Mouse (Mus musculus) hindbrain, embryonic 10.5 days (tissue): Measurements from ENCODE around the gene Arhgef26. TPM values are rescaled to one million over a fixed set of nuclear protein-coding genes. Genes with fewer than 3 reads are reported as not detected.

Experiments used
- DNase-seq: peaks from one replicate; pipeline ENCODE4 v3.0.0-alpha.2; 2017; ENCODE audit warnings: low spot score
- H3K27ac ChIP-seq: fragments of 300-500 bp; sonication (generic); 2 replicates; pipeline ENCODE4 v1.5.1; 2016; ENCODE audit warnings: mild to moderate bottlenecking, moderate library complexity
- H3K27me3 ChIP-seq: fragments of 300-500 bp; sonication (generic); 2 replicates; pipeline ENCODE4 v1.6.1; 2016; ENCODE audit warnings: mild to moderate bottlenecking; ENCODE audit not compliant: poor library complexity, insufficient read depth, severe bottlenecking
- H3K36me3 ChIP-seq: fragments of 300-500 bp; sonication (generic); 2 replicates; pipeline ENCODE4 v1.6.1; 2016; ENCODE audit warnings: mild to moderate bottlenecking, moderate library complexity
- H3K4me1 ChIP-seq: fragments of 300-500 bp; sonication (generic); replicated peaks from 2 replicates; pipeline ENCODE4 v1.6.1; 2016; ENCODE audit warnings: mild to moderate bottlenecking
- H3K4me3 ChIP-seq: fragments of 300-500 bp; sonication (generic); 2 replicates; pipeline ENCODE4 v1.5.1; 2016; ENCODE audit warnings: mild to moderate bottlenecking, moderate library complexity
- H3K9me3 ChIP-seq: fragments of 300-500 bp; sonication (generic); 2 replicates; pipeline ENCODE4 v1.6.1; 2016; ENCODE audit warnings: mild to moderate bottlenecking, moderate library complexity
- WGBS: fragments of 180-500 bp; shearing (Covaris S2); methylation state at CpG from one replicate; pipeline ENCODE4 v1.1.7; 2016; 5-methylcytosine and 5-hydroxymethylcytosine counted together
- polyA plus RNA-seq: library from polyadenylated mRNA; unstranded; fragments of >200 nt; fragmentation: Nextera tagmentation; extraction: Ambion mirVana; gene quantifications from 2 replicates; pipeline ENCODE4 v1.2.1, GENCODE M21; 2016

The Arhgef26 gene
- 8.8 and 10.9 TPM in 2 replicates for polyA plus RNA-seq

- Histone ChIP-seq H3K9me3 (no peaks in the 10 kb centered on the region), H3K36me3 (no peaks in the 10 kb centered on the region), H3K27me3 (peaks cover 38% of the 10 kb centered on the region), H3K4me3 (peak within 1 kb of the TSS; percentile 79), H3K27ac (peak within 1 kb of the TSS; percentile 87), H3K4me1 (peaks cover 36% of the 10 kb centered on the region)
- no peak for DNase-seq
- 79% methylated on average over 3 of the region's 3 CpGs for WGBS
Measured at GRCm38 (mm10) chr3:62338044-62338443, at the start of gene Arhgef26. TSS of gene Arhgef26 (plus strand) at chr3:62338344.

GRCm38 (mm10) chr3:62310493-62310892 is 27.7 kb upstream of the Arhgef26 start:
- Histone ChIP-seq H3K4me3 (no peak overlapping the region), H3K4me1 (no peaks in the 10 kb centered on the region), H3K27me3 (no peaks in the 10 kb centered on the region), H3K9me3 (no peaks in the 10 kb centered on the region), H3K36me3 (no peaks in the 10 kb centered on the region), H3K27ac (no peak overlapping the region)
- DNase-seq: no peak
- WGBS: 91% methylated on average over 3 of the region's 3 CpGs

GRCm38 (mm10) chr3:62311224-62311623 is 26.9 kb upstream of the Arhgef26 start:
- Histone ChIP-seq H3K4me1 (no peaks in the 10 kb centered on the region), H3K27me3 (no peaks in the 10 kb centered on the region), H3K36me3 (no peaks in the 10 kb centered on the region), H3K9me3 (no peaks in the 10 kb centered on the region), H3K4me3 (no peak overlapping the region), H3K27ac (no peak overlapping the region)
- DNase-seq: no peak
- WGBS: 90% methylated on average over 5 of the region's 5 CpGs

GRCm38 (mm10) chr3:62324708-62325107 is 13.4 kb upstream of the Arhgef26 start:
- WGBS: 65% methylated on average over 1 of the region's 1 CpGs
- Histone ChIP-seq H3K36me3 (no peaks in the 10 kb centered on the region), H3K9me3 (no peaks in the 10 kb centered on the region), H3K4me3 (no peak overlapping the region), H3K27ac (no peak overlapping the region), H3K4me1 (no peaks in the 10 kb centered on the region), H3K27me3 (no peaks in the 10 kb centered on the region)
- no peak for DNase-seq

GRCm38 (mm10) chr3:62327903-62328302 is 10.2 kb upstream of the Arhgef26 start:
- H3K27me3 ChIP-seq: no peaks in the 10 kb centered on the region
- DNase-seq: no peak
- H3K4me3 ChIP-seq: no peak overlapping the region
- no peaks in the 10 kb centered on the region for H3K4me1 ChIP-seq
- H3K36me3 ChIP-seq: no peaks in the 10 kb centered on the region
- 58% methylated on average over 2 of the region's 2 CpGs for WGBS
- H3K27ac ChIP-seq: no peak overlapping the region
- no peaks in the 10 kb centered on the region for H3K9me3 ChIP-seq

GRCm38 (mm10) chr3:62338461-62338853 is 313 bp downstream of the Arhgef26 start:
- Histone ChIP-seq H3K9me3 (no peaks in the 10 kb centered on the region), H3K36me3 (0 out of 2 replicates have a peak, but pooled peaks cover under 1% of the 10 kb centered on the region), H3K27me3 (peaks cover 38% of the 10 kb centered on the region), H3K4me1 (peaks cover 36% of the 10 kb centered on the region), H3K27ac (peak overlapping the region; percentile 87), H3K4me3 (peak overlapping the region; percentile 79)
- 1% methylated on average over 17 of the region's 17 CpGs for WGBS
- DNase-seq: no peak

- peak overlapping the region; percentile 87 for H3K27ac ChIP-seq
- H3K36me3 ChIP-seq: 0 out of 2 replicates have a peak, but pooled peaks cover 6% of the 10 kb centered on the region
- peak; percentile 78 for DNase-seq
- H3K9me3 ChIP-seq: no peaks in the 10 kb centered on the region
- H3K4me3 ChIP-seq: peak overlapping the region; percentile 79
- peaks cover 38% of the 10 kb centered on the region for H3K27me3 ChIP-seq
- WGBS: under 1% methylated on average over 68 of the region's 68 CpGs
- H3K4me1 ChIP-seq: peaks cover 36% of the 10 kb centered on the region
Measured at GRCm38 (mm10) chr3:62338854-62339515, 841 bp downstream of the Arhgef26 start.

GRCm38 (mm10) chr3:62339516-62340051 is 1.4 kb downstream of the Arhgef26 start:
- peak overlapping the region; percentile 87 for H3K27ac ChIP-seq
- peak overlapping the region; percentile 79 for H3K4me3 ChIP-seq
- H3K9me3 ChIP-seq: no peaks in the 10 kb centered on the region
- peaks cover 38% of the 10 kb centered on the region for H3K27me3 ChIP-seq
- WGBS: under 1% methylated on average over 53 of the region's 53 CpGs
- DNase-seq: peak; percentile 72
- H3K36me3 ChIP-seq: 0 out of 2 replicates have a peak, but pooled peaks cover 8% of the 10 kb centered on the region
- peaks cover 36% of the 10 kb centered on the region for H3K4me1 ChIP-seq

GRCm38 (mm10) chr3:62340154-62340760 is 2.1 kb downstream of the Arhgef26 start:
- no peaks in the 10 kb centered on the region for H3K9me3 ChIP-seq
- peaks cover 38% of the 10 kb centered on the region for H3K27me3 ChIP-seq
- DNase-seq: no peak
- H3K36me3 ChIP-seq: 0 out of 2 replicates have a peak, but pooled peaks cover 8% of the 10 kb centered on the region
- H3K4me3 ChIP-seq: peak overlapping the region; percentile 79
- H3K27ac ChIP-seq: peak overlapping the region; percentile 87
- H3K4me1 ChIP-seq: peaks cover 36% of the 10 kb centered on the region
- 4% methylated on average over 16 of the region's 16 CpGs for WGBS

GRCm38 (mm10) chr3:62340861-62341260 is 2.7 kb downstream of the Arhgef26 start:
- DNase-seq: no peak

GRCm38 (mm10) chr3:62341496-62342205 is 3.5 kb downstream of the Arhgef26 start:
- DNase-seq: no peak
- peaks cover 34% of the 10 kb centered on the region for H3K27me3 ChIP-seq
- H3K9me3 ChIP-seq: no peaks in the 10 kb centered on the region
- no peak overlapping the region for H3K27ac ChIP-seq
- H3K36me3 ChIP-seq: 0 out of 2 replicates have a peak, but pooled peaks cover 8% of the 10 kb centered on the region
- WGBS: 17% methylated on average over 3 of the region's 3 CpGs
- H3K4me3 ChIP-seq: 0 out of 2 replicates have a peak overlapping the region, but pooled peaks have one; percentile 14
- peaks cover 36% of the 10 kb centered on the region for H3K4me1 ChIP-seq

More at GRCm38 (mm10) chr3:62340861-62341260, 2.7 kb downstream of the Arhgef26 start:
- 8% methylated on average over 2 of the region's 2 CpGs for WGBS
- Histone ChIP-seq H3K36me3 (0 out of 2 replicates have a peak, but pooled peaks cover 8% of the 10 kb centered on the region), H3K4me3 (peak overlapping the region; percentile 79), H3K27me3 (peaks cover 37% of the 10 kb centered on the region), H3K9me3 (no peaks in the 10 kb centered on the region), H3K4me1 (peaks cover 36% of the 10 kb centered on the region), H3K27ac (no peak overlapping the region)

- H3K36me3 ChIP-seq: peaks cover 14% of the 10 kb centered on the region; the same call in 1 of the 2 replicates
- H3K27ac ChIP-seq: no peak overlapping the region
- no peaks in the 10 kb centered on the region for H3K27me3 ChIP-seq
- 92% methylated on average over 6 of the region's 6 CpGs for WGBS
- no peaks in the 10 kb centered on the region for H3K4me1 ChIP-seq
- no peak overlapping the region for H3K4me3 ChIP-seq
- DNase-seq: no peak
- no peaks in the 10 kb centered on the region for H3K9me3 ChIP-seq
Measured at GRCm38 (mm10) chr3:62348514-62349217, 10.5 kb downstream of the Arhgef26 start.
